Mouse (Mus musculus) adrenal gland, postnatal 25 days (tissue): ENCODE measurements at regions not wholly inside any gene's neighbourhood (a gene's known extent, or its start where the extent isn't known, plus 50 kb on each side); places are given as distances from the start of the nearest gene placed in this dataset.

ENCODE experiments used
- DNase-seq: peaks from one replicate; pipeline ENCODE4 v3.0.0; 2021; ENCODE audit warnings: mixed read lengths

DNA sequence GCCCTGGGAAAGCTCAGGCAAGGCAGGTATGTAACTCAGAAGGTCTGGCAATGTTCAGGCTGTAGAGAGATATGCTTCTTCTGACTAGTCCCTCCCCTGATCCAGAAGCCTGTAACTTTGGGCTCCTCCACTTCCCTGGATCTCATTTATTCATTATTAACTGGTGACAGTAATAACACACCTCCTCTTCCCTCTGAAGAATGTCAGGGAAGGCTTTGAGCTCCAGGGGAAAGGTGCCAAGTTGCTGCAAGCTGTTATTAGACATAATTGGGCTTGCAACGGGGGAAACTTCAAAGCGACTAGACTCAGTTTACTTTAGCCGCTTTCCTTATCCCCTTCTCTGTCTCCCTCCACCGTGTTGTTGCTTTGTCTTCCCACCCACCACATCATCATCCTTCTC lies 75.6 kb upstream of the Tmprss2 start:
- no peak for DNase-seq

DNA sequence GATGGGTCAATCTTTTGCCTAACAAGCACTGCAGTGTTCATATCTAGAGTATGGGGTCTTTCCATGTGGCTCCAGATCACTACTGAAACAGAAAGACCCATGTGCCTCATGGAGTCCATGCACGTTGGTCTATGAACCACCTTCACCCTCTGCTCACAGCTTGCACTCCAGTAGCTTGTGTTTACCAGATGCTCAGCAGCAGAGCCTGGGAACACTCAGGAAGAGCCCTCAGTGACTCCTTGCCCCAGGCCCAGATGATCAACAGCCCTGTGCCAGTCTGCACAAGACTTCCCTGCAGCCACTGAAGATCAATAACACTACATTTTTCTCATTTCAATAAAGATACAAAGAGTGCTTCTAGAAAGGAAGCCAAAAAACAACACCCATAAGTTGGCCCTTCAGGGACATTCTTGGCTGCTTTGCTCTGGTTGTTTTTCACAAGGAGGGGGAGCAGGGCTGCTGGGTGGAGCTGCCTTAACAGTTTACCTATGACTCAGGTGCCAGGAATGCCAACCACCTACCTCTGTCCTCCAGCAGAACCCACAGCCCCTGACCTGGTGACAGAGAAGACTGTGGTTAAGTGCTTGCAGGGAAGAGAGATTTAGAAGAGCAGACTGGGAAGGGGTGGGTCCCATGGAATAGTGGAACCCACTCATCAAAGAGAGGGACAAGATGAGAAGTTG lies 74.7 kb upstream of the Tmprss2 start:
- no peak for DNase-seq

DNA sequence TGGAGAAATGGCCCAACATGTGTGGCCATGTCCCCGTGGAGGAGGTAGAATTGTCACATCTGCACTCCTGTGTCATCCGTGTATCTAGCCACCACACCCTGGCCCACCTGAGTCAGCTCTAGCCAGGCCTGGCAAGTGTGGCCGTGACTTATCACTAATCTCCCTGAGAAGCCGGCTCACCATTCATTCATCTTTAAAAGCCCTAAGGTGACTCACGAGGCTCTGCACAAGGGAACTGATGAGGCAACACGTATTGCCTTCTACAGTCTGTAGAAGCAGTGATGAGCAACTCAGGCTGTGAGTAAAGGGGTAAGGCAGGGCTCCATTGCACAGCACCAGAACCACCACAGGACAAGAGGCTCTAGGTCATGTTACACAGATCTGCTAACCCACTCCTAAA lies 70.2 kb upstream of the Tmprss2 start:
- DNase-seq: peak; percentile 5

DNA sequence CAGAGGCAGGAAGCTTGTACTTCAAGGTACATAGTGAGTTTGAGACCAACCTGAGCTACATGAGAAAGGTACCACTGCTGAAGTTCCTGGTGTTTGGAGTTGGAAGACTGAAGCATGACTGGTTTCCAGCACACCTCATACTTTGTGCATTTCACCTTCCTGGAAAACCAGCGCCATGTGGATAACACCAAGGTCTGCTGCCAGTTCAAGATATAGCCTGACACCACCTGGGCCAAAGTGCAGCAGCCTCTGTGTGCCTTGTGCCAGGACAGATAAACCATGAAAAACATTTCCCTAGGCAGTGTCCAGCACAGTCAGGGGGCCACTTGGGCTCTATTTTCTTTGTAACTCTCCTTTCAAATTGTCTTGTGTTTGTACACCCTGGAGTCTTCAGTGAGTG lies 68.8 kb upstream of the Tmprss2 start:
- no peak for DNase-seq

DNA sequence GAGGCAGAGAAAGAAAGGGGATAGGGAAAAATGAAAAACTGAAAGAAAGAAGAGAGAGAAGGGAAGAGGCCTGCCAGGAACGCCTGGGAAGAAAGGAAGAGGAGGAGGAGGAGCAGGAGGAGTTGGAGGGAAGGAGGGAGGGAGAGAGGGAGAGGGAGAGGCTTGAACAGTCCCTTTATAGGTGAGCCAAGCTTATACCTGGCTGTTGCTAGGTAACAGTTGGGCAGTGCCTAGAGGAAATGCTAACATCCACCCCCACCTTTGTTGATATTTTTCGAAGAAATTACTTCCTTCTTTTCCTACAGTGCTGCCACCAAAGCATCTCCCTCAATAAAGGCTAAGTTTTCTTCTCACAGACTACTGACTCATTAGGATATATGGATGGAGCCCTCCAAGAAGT lies 68.3 kb upstream of the Tmprss2 start:
- DNase-seq: no peak

DNA sequence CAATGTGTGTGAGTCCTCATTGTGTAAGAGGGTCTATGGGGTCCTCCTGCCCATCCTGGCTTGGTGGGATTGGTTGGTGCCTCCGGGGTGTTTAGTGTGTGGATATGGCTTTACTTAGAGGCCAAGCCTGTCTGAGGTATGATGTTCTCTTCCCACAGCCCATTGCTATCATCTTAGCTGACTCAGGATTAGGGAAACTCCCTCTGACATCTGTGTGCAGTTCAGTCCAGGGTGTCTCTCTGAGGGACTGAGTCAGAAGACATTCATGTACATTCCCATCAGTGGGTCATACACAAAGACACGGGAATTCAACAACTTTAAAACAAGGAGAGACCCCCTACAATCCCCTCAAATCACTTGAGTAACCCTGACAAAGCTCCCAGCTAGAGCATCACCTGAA lies 66.6 kb upstream of the Tmprss2 start:
- DNase-seq: no peak

DNA sequence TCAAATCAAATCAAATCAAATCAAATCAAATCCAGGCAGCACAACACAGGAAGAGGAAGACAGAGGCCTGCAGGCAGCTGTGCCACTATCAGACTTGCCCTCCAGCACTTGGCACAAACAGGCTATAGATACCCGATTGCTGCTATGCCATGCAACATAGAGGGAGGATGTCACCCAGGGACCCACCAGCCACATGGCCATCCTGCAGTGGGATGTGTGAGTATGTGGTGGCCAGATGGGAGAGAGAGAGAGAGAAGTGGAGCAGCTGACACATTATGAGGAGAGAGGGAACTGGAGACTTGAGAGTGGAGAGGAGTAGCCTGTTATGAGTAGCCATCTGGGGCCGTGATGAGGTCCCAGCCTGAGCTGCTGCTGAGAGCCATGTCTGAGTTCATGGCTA lies 62.6 kb upstream of the Tmprss2 start:
- no peak for DNase-seq

DNA sequence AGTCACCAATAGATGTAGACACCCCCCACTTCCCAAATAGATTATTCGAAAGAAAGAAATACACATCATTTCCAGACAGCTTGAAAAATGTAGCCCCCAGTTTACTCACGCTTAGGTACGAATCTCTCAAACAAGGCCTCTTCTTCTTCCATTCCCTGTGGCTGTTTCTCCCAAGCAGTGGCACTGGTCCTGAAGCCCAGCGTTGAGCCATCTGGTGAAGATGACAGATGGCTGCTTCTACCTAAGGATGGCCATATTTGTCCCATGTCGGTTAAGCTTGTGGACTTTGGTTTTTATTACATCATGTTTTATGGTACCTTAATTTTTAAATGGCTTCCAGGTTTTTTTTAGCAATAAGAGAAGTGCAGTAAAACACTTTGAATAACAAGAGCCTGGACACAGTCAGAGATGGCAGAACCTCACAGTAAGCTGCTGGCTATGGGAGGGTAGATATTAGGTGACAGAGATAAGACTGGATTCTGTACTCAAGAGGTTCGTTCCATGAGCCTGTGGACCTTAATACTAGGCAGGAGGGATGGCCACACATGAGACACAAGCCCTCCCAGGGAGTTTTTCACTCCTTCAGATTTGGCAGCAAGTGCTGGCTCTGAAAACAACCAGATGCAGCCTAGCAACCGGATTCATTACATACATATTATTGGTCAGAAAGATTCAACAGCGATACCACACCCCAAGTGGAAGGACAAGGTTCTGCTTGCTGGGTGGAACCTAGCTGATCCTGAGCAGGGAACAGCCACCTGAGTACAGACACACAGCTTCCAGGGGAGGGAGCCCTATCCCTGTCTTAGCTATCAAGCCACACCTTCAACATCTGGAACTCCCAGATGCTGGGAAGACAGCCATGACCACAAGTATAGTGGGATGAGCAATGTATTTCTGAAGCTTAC lies 59.4 kb upstream of the Tmprss2 start:
- DNase-seq: no peak

DNA sequence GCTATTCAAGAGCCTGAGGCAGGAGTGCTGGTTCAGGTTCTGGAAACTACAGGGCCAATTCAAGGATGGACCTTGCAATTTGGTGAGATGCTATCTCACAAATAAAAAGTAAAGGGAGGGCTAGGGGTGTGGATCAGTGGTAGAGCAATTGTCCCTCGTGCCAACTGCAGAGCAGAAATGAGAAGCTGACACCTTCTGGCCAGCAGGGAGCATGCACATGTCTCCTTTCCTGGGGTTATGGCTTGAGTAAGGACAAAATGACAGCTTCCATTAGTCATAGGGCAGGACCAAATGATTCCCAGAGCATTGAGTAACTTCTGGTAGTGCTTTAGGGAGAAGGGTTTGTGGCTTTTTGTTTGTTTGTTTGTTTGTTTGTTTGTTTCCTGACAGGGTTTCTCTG lies 56.5 kb upstream of the Tmprss2 start:
- no peak for DNase-seq

DNA sequence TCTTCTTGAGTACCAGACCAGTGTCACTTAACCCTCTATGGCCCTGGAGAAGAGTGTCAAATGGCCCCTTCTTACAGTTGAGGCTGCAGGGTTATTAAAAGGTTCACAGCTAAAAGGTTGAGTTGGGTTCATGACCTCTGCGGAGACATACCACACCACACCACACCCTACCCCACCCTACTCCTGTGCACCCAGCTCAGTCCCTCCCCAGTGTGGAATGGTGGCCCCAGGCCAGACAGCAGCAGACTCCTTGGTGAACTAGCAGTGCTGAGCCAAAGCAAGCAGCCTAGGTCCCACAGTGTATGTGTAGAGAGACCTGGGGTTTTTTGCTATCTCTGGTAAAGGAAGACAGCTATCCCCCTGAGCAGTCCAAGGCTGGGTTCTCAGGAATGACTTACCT lies 54.5 kb upstream of the Tmprss2 start:
- no peak for DNase-seq
